Mouse (Mus musculus) kidney, adult 9 months (tissue): Measurements from ENCODE around the gene Tmem198b.
"Not testable (repeated sequence)": the region's sequence is repeated elsewhere in the genome, so short reads cannot be mapped to it uniquely, and the experiment has no call there.

Experiments
- DNase-seq: peaks from one replicate; pipeline ENCODE4 v3.0.0; 2022

Gene Tmem198b

DNA sequence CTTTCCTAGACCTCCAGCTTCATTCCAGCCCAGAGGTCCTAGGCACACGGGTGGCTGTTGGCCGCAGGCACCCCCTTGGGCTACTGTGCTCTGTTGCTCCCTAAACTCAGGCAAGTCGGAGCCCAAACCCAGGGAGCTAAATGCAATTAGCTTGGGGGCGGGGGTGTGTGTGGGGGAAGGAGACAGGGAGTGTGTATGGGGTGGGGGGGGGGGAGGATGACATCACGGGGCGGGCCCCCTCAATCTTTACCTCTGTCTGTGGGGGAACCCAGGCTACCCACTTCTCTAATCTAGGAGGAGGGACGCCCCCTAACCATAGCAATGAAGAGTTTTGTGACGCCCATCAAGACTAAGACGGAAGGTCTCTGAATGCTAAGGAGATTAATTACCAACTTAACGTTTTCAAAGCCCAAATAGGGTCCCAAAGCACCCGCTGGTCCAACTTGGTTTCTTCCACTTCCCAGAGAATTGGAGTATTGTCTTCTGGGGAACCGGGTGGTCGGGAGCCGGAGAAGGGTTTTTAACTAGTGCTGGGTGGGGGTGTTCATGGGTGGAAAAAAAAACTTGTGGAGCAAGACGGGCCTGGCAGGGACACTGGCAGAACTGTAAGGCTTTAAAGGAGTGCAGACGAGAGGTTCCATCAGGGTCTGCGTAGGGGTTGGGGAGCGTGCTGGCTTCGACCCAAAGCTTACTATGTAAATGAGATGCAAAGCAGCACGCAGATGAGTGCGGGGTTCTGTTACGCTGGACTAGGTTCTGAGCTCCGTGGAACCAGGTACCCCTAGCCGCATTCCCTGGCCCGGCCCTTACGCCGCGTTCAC, at the start of gene Tmem198b:
Tmem198b (minus strand) TSS at position 100 of the 821 bp plus-strand sequence.
- DNase-seq = peak; percentile 67

- DNase-seq = no peak
Measured at GRCm38 (mm10) chr10:128850339-128850738, 46.2 kb upstream of the Tmem198b start.

DNA sequence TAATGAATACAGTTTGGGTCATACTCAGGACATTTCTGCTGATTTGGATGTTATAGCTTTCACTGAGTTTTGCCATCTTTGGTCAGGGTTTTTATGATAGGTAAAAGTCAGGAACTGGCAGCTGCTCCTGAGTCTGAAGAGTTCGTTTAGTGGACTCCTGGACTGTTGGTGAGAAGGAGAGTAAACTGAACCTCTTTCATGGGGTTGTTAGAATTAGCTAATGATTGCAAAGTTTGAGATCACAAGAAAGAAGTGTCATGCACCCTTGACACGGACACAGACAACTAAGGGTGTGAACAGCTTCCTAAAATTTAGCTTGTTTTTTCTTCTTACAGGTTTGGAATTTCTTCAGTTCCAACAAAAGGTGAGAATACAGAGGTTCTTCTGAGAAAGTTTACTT, 44.3 kb upstream of the Tmem198b start:
- DNase-seq = peak; percentile 68

- no peak for DNase-seq
Measured at GRCm38 (mm10) chr10:128846664-128847063, 42.5 kb upstream of the Tmem198b start.

DNA sequence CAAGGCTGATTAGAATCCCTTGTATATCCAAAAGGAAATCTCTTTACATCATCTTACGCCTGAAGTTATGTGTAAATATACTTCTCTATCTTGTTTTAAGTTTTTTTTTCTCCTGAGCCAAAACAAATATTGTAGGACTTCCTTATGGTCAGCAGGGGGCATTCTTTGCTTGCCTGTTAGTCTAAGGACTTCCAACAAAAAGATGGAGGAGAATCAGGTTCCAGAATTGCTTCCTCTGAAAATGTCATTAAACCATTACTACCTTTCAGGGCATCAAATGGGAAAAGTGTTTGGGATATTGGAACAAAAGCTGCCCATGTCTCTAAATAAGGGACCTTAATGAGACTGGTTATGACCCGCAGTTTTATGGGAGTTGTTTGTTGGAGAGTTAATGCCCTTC, 41.3 kb upstream of the Tmem198b start:
- DNase-seq = peak; percentile 61

- DNase-seq = no peak
Measured at GRCm38 (mm10) chr10:128843260-128843659, 39.1 kb upstream of the Tmem198b start.

- no peak for DNase-seq
Measured at GRCm38 (mm10) chr10:128840612-128841011, 36.4 kb upstream of the Tmem198b start.

DNA sequence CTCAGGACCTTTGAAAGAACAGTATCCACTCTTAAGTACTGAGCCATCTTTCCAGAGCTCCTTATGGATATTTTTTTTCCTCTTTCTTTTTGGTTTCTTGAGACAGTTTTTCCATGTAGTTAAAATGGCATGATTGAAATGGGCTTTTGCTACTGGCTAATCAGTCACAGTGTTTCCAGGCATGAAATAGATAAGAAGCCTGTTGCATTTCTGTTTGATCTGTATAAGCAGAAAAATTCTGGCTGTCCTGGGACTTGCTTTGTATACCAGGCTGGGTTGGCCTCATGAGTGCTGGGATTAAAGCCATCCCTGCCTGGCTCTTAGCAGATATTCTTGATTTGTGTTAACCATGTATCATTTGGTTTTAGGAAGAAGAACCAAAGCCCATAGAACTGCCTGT, 35.3 kb upstream of the Tmem198b start:
- DNase-seq = no peak

GRCm38 (mm10) chr10:128837400-128837799, 33.2 kb upstream of the Tmem198b start:
- no peak for DNase-seq

- DNase-seq = no peak
Measured at GRCm38 (mm10) chr10:128823821-128824220, 19.7 kb upstream of the Tmem198b start.

- DNase-seq = not testable (repeated sequence)
Measured at GRCm38 (mm10) chr10:128823087-128823486, 18.9 kb upstream of the Tmem198b start.

DNA sequence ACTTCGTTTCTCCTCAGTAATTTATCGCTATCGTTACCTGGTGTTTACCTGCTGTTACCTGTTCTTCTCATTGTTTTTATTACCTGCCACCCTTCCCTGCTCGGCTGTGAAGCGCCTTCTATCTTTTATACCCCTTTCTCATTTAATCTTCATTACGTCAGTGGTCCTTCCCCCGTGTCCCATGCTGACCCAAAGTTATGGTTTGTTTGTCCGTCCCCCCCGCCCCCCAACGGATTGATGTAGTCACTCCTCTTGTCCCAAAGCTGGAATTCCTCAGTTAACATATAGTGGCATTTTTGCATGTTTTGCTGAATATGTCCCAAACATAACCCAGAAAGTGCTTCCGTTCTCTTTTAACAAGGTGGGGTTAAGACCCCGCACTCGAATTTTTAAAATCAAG, 18.0 kb upstream of the Tmem198b start:
- DNase-seq = no peak

DNA sequence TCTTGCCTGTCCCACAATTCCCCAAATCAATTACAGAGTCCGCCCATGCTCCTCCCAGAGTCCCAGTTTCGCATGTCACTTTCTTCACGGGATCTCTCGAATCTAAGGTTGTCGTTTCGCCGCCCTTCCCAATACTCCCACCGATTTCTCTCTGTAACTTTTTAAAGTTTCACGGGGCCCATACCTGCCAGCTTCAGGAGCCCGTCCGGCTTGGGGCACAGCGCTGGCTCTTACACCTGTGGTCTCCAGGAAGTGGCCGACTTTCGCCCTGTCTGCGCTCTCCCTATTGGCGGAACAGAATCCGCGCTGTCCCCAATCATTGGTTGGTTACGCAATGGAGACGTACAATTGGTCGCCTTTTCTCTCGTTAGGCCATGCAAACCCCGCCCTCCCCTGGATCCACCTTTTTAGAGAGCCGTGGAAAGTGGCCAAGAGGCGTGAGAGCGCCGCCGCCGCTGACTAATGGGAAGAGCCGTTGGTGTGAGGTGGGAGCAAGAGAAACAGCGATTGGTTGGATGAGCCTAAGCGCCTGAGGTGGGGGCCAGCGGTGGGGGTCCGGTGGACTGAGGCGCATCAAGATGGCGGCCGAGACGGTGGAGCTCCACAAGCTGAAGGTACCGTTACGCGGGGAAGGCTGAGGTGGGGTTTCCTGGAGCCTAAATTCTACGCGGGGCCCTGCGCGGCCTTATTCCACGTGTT, 17.3 kb upstream of the Tmem198b start, which contains the start of gene Ormdl2:
Ormdl2 (minus strand) TSS at position 288 of the 699 bp plus-strand sequence.
- peak; percentile 100 for DNase-seq

DNA sequence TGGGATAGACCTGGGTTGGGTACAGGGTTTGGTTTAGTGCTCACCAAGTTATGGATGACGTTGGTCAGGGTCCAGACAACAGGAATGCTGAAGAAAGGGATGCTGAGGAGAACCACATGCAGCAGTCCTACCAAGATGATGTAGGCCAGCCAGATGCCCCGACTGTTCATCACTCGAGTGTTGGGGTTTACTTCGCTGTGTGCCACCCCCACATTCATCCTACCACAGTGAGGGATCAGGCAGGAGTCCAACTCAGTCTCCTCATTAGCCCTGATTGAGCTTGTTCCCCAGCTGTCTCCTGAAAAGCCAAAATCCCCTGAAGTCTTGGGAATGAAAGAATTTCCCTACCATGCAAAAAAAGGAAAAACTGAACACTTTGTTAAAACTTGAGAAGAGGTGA, 16.0 kb upstream of the Tmem198b start:
- DNase-seq = no peak

DNA sequence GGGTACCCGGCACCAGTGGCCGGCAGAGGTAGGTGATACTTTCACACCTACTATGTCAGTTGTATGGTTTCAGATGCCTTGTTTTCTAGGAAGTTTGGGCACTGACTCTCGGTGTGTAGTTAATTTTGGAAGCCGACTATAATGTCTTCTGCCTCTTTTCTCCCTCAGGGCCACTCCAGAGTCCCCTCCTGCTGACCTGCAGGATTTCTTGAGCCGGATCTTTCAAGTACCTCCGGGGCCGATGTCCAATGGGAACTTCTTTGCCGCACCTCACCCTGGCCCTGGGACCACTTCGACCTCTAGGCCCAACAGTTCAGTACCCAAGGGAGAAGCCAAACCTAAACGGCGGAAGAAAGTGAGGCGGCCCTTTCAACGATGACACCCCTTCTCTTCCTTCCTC, 12.9 kb upstream of the Tmem198b start, which contains the start of gene Sarnp:
Sarnp (plus strand) TSS at position 301 of the 400 bp plus-strand sequence.
- DNase-seq = no peak

DNA sequence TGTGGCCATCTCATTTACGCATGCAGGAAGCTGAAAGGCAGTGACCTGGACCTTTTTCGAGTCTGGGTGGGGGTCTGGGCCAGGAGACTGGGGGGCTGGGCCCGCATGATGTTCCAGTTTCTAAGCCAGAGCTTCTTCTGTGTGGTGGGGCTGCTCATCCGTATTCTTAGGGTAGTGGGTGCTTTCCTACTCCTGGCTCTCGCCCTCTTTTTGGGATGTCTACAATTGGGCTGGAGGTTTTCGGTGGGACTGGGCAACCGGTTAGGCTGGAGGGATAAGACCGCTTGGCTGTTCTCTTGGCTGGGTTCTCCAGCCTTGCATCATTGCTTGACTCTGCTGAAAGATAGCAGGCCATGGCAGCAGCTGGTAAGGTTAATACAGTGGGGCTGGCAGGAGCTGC, 2.8 kb upstream of the Tmem198b start:
- no peak for DNase-seq

DNA sequence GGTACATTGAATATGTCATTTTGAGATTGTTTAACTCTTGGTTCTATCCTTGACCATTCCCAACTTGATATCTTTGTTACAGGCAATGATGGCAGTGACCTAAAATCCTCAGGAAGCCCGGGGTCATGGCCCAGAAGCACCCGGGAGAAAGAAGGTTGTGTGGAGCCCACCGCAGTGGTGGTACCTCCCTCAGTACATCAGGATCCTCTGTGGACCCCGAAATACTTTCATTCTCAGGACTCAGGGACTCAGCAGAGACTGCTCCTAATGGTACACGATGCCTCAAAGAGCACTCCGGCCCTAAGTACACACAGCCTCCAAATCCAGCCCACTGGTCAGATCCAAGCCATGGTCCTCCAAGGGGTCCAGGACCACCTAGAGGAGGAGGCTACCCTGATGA, 1.9 kb upstream of the Tmem198b start:
- DNase-seq = no peak

DNA sequence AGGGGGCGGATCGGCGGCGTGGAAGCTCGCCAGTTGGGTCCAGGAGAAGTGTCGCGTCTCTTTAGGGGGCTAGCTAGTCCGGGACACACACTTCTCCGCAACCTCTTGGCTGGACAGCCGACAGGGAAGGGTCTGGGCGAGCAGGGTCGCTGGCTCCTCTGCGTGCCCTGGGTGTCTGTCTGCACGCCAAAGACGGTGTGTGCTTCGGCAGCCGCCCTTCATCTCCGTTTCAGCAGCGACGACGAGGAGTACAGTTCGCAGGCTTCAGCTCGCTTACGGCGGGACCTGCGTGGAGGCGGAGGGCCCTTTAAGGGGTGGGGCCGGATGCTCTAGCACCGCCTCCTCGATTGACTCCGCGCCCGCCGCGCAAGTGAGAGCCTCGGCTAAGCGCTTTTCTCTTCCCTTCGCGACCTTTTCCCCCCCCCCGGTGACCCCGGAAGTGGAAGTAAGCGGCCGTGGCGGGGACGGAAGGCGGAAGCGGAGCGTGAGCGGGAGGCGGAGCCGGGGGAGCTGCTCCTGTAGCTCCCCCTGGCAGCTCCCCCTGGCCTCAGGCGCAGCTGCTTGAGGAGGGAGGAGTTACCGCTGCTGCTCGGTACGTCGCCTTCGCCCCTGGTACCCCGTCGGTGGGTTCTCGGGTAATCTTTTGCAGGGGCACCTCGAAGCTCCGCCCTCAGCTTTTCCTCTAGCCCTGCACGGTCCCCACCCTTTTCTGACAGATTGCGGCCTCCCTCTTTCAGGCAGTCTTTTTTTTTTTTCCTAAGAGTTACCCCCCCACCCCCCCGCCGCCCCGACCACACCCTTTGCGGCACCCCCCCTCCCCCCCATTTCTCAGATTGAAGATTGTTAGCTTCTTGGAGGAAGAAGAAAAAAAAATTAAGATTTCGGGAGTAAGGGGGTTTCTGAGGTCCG, 1.2 kb upstream of the Tmem198b start:
- DNase-seq = peak; percentile 96

GRCm38 (mm10) chr10:128803771-128804270, 349 bp downstream of the Tmem198b start, which contains the start of gene Dnajc14:
TSS of gene Dnajc14 (plus strand) at chr10:128804062.
- DNase-seq = peak; percentile 50

GRCm38 (mm10) chr10:128803361-128803760, 809 bp downstream of the Tmem198b start:
- DNase-seq = no peak

DNA sequence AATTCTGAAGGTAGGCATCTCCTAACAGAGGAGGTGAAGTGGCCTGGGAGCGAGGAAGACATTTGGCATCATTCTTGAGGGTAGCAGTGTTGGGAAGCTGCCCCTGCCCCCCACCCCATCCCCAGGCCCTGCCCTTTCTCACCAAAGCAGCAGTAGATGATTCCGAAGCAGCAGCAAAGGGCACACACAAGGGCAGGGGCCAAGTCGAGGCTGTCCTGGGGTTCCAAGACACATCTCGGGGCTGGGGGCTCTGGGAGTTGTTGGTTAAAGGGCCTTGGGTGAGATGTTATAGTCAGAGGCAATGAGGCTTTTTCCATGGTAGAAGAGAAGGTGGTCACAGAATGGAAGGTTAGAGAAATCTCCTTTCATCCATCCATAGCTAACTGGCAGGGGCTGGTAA, 1.2 kb downstream of the Tmem198b start:
- DNase-seq = no peak

DNA sequence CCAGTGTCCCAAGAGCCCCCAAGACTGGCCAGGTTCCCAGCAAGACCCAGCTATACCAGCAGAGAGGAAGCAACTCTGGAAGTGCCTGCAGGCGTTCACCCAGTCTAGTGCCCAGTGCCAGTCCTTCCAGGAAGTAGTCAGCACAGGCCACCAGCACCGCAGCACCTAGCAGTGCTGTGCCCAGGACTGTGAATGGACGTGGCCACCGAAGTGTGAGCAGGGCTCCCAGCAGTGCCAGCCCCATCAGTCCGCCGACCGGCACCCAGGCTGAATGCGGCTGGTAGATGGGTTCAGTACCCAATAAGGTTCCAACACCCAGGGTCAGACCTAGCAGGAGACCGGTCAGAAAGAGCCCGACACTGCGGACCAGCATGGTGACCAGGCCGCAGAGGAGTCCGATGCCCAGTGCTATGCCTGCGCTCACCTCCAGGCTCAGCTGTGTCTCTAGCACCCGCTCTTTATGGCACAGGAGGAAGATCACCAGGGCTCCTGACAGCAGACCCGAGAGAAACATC, 2.1 kb downstream of the Tmem198b start:
- DNase-seq = no peak
